In genomic region chr14:44979887-44980286, GRCm38 (mm10) we compare ENCODE assay signal across 9 mouse cellular contexts. TPM values are rescaled to one million over a fixed set of nuclear protein-coding genes. Genes with fewer than 3 reads are reported as not detected.
A peak's percentile ranks its signal among the peaks of the same experiment; 100 is the strongest.
DNase-seq lines count a peak whose midpoint lies in the region; ATAC-seq and TF ChIP-seq lines count a peak whose summit lies in the region.
"Had no signal": no experiment of that assay in that cellular context is flagged by ENCODE, and none has a peak within 500 bp of the region (broad histone marks: within the 10 kb centered on the region; RNA-seq: fewer than 3 reads in every experiment).

No protein-coding gene starts in this region.

- H3K4me3 ChIP-seq in heart, postnatal 0 days (ENCODE audit: low read depth, low read length): no peak overlapping the region
- no peak overlapping the region for H3K4me3 ChIP-seq in heart, embryonic 11.5 days (ENCODE audit: low read depth, low read length)
- H3K4me3 ChIP-seq in intestine, embryonic 15.5 days (replicated peaks): no peak overlapping the region
- H3K4me3 ChIP-seq: midbrain, embryonic 12.5 days had no signal

- 24% methylated on average over 3 of the region's 3 CpGs for WGBS in heart, postnatal 0 days
- WGBS in heart, embryonic 11.5 days (ENCODE audit: insufficient replicate concordance): 28% methylated on average over 3 of the region's 3 CpGs
- WGBS in intestine, embryonic 15.5 days: 31% methylated on average over 3 of the region's 3 CpGs

- no peaks in the 10 kb centered on the region for H3K27me3 ChIP-seq in heart, postnatal 0 days (ENCODE audit: control insufficient read depth, insufficient read depth, low read length)
- no peaks in the 10 kb centered on the region for H3K27me3 ChIP-seq in heart, embryonic 11.5 days (ENCODE audit: control insufficient read depth, insufficient read depth, low read length)
- H3K27me3 ChIP-seq in intestine, embryonic 15.5 days (replicated peaks): no peaks in the 10 kb centered on the region
- H3K27me3 ChIP-seq: midbrain, embryonic 12.5 days had no signal

- H3K36me3 ChIP-seq in heart, postnatal 0 days (replicated peaks; ENCODE audit: control insufficient read depth, insufficient read depth, low read length): no peaks in the 10 kb centered on the region
- H3K36me3 ChIP-seq in heart, embryonic 11.5 days (ENCODE audit: control insufficient read depth, insufficient read depth, low read length): no peaks in the 10 kb centered on the region
- H3K36me3 ChIP-seq in intestine, embryonic 15.5 days: no peaks in the 10 kb centered on the region
- H3K36me3 ChIP-seq: midbrain, embryonic 12.5 days had no signal

- TF ChIP-seq EP300 in heart, postnatal 0 days (IDR thresholded peaks at IDR 0.05; ENCODE audit: low read depth): no peak

- no peaks in the 10 kb centered on the region for H3K9me3 ChIP-seq in heart, postnatal 0 days (replicated peaks; ENCODE audit: control insufficient read depth, low read length)
- H3K9me3 ChIP-seq in heart, embryonic 11.5 days (replicated peaks; ENCODE audit: control insufficient read depth, low read length): no peaks in the 10 kb centered on the region
- H3K9me3 ChIP-seq in intestine, embryonic 15.5 days: no peaks in the 10 kb centered on the region
- H3K9me3 ChIP-seq: midbrain, embryonic 12.5 days had no signal

- no peak for ATAC-seq in heart, postnatal 0 days (ENCODE audit: insufficient read depth, low read depth)
- ATAC-seq in heart, embryonic 11.5 days (replicated peaks; ENCODE audit: insufficient number of reproducible peaks, low FRiP score, low TSS enrichment): no peak
- ATAC-seq in common myeloid progenitor, adult 5-6 weeks (replicated peaks; ENCODE audit: low read depth, poor library complexity, severe bottlenecking): peak; percentile 78
- ATAC-seq in intestine, embryonic 15.5 days: no peak
- ATAC-seq in erythroblast, adult 5-6 weeks (replicated peaks; ENCODE audit: low FRiP score, poor library complexity, severe bottlenecking): no peak

- no peak overlapping the region for H3K9ac ChIP-seq in heart, postnatal 0 days (replicated peaks; ENCODE audit: low read depth, low read length)
- no peak overlapping the region for H3K9ac ChIP-seq in heart, embryonic 11.5 days (ENCODE audit: low read depth, low read length)
- no peak overlapping the region for H3K9ac ChIP-seq in intestine, embryonic 15.5 days
- H3K9ac ChIP-seq: midbrain, embryonic 12.5 days had no signal

- H3K4me1 ChIP-seq in heart, postnatal 0 days (ENCODE audit: control insufficient read depth, insufficient read depth): no peaks in the 10 kb centered on the region
- no peaks in the 10 kb centered on the region for H3K4me1 ChIP-seq in heart, embryonic 11.5 days (ENCODE audit: control insufficient read depth, insufficient read depth, low read length)
- no peaks in the 10 kb centered on the region for H3K4me1 ChIP-seq in intestine, embryonic 15.5 days (replicated peaks)
- H3K4me1 ChIP-seq: midbrain, embryonic 12.5 days had no signal

- DNase-seq in heart, postnatal 0 days (ENCODE audit: low spot score): no peak
- peak; percentile 7 for DNase-seq in right cerebral cortex, adult 18-20 months
- DNase-seq in right cerebral cortex, postnatal 4 days: no peak
- peak; percentile 13 for DNase-seq in thymus, postnatal 0 days (ENCODE audit: low spot score)

- peak; percentile 52 for TF ChIP-seq CTCF in heart, postnatal 0 days (IDR thresholded peaks at IDR 0.05; ENCODE audit: low read depth)

- no peak overlapping the region for H3K27ac ChIP-seq in heart, postnatal 0 days (ENCODE audit: low read depth)
- H3K27ac ChIP-seq in heart, embryonic 11.5 days (ENCODE audit: low read depth, low read length): no peak overlapping the region
- no peak overlapping the region for H3K27ac ChIP-seq in intestine, embryonic 15.5 days
- H3K27ac ChIP-seq: midbrain, embryonic 12.5 days had no signal

- no peak overlapping the region for H3K4me2 ChIP-seq in heart, postnatal 0 days (ENCODE audit: low read depth, low read length)
- H3K4me2 ChIP-seq in heart, embryonic 11.5 days: no peak overlapping the region
- H3K4me2 ChIP-seq in intestine, embryonic 15.5 days (replicated peaks): no peak overlapping the region
- H3K4me2 ChIP-seq: midbrain, embryonic 12.5 days had no signal

RNA-seq across cellular contexts. Expression of gene Ptger2, which starts 8.1 kb away (rescaled TPM):
- 3.2 TPM in 1 of 2 replicates, not detected in the other for total RNA-seq in heart, postnatal 0 days (2014; rRNA removed; ENCODE audit: low replicate concordance)
- polyA plus RNA-seq in heart, postnatal 0 days (2015; fragmentation: Nextera tagmentation; extraction: Ambion mirVana): 0.07 and 0.14 TPM in 2 replicates
- not detected in 2 replicates for polyA plus RNA-seq in heart, embryonic 11.5 days (2014; fragmentation: Nextera tagmentation; extraction: Ambion mirVana)
- 2.7 and 2.8 TPM in 2 replicates for total RNA-seq in common myeloid progenitor, adult 5-6 weeks (2017)
- 0.58 and 0.79 TPM in 2 replicates for polyA plus RNA-seq in thymus, postnatal 0 days (2015; fragmentation: Nextera tagmentation; extraction: Ambion mirVana)
- 1.2 TPM in 2 replicates for polyA plus RNA-seq in intestine, embryonic 15.5 days (2015; fragmentation: Nextera tagmentation; extraction: Ambion mirVana)
- total RNA-seq in erythroblast, adult 5-6 weeks (2015; ENCODE audit: low replicate concordance): 0.21 and 1.7 TPM in 2 replicates
- 0.42 and 0.85 TPM in 2 replicates for total RNA-seq in erythroblast, adult 5-6 weeks (2017; ENCODE audit: low replicate concordance)

Comparison
In these comparisons a context has a peak if more than half of its experiments do, and no peak if none do; other contexts are left out.
1. DNase-seq: peak in right cerebral cortex, adult 18-20 months (single experiment) and thymus, postnatal 0 days (single experiment); none in heart, postnatal 0 days (single experiment) and right cerebral cortex, postnatal 4 days (single experiment).